Mouse (Mus musculus) myocyte (in vitro differentiated cells): ENCODE results near the gene Rai1.

Experiments
- CEBPB ChIP-seq: IDR thresholded peaks from 2 replicates; pipeline ENCODE4 v1.6.1; 2011; ENCODE audit warnings: mild to moderate bottlenecking, moderate library complexity; ENCODE audit not compliant: poor library complexity, insufficient read depth, severe bottlenecking
- MAX ChIP-seq: IDR thresholded peaks from one replicate; pipeline ENCODE4 v1.6.1; 2011; ENCODE audit warnings: low read depth, mild to moderate bottlenecking, control low read depth
- MYOD1 ChIP-seq, 3 experiments: IDR thresholded peaks; one replicate each; pipeline ENCODE4 v1.6.1; 2011; ENCODE audit warnings: control low read depth in 2 of 3, low read depth in 2 of 3, mild to moderate bottlenecking in 2 of 3, moderate library complexity in 1 of 3; ENCODE audit not compliant: insufficient read length in 2 of 3, control insufficient read depth in 1 of 3
- MYOG ChIP-seq, 3 experiments: IDR thresholded peaks; one replicate each; pipeline ENCODE4 v1.6.1; 2011; ENCODE audit warnings: control low read depth in 2 of 3, low read depth in 2 of 3, mild to moderate bottlenecking in 2 of 3; ENCODE audit not compliant: insufficient read length in 2 of 3, control insufficient read depth in 1 of 3, insufficient read depth in 1 of 3
- POLR2A ChIP-seq: IDR thresholded peaks from one replicate; pipeline ENCODE4 v1.6.1; 2011; ENCODE audit warnings: low read depth, mild to moderate bottlenecking, control low read depth, moderate library complexity; ENCODE audit not compliant: insufficient read length
- TCF12 ChIP-seq: IDR thresholded peaks from one replicate; pipeline ENCODE4 v1.6.1; 2011; ENCODE audit warnings: mild to moderate bottlenecking, control low read depth; ENCODE audit not compliant: poor library complexity, insufficient read depth, severe bottlenecking

DNA sequence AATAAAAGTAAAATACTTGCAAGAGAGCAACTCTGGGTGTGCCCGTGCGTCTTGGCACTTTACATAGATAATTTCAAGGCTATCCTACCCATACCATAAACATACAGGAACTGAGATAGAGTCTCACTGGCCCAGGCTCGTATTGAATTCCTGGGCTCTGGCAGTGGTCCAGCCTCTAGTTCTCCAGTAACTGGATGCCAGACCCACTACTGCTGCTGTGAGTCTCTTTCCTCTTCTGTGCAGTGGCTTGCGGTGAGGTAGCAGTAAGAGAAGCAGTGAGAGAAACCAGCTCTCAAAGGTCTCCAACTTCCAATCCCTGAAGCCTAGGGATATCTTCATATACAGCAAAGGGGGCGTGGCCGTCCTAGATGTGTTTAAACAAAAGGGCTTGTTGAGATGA lies 2.1 kb upstream of the Rai1 start:
- TF ChIP-seq POLR2A (no peak), MAX (no peak), MYOG (IDR thresholded peaks at IDR 0.05; ENCODE audit: control insufficient read depth in 1 of 3, insufficient read depth in 1 of 3, insufficient read length in 2 of 3, low read depth in 2 of 3) (no peak), TCF12 (no peak), MYOD1 (IDR thresholded peaks at IDR 0.05; ENCODE audit: control insufficient read depth in 1 of 3, insufficient read length in 2 of 3, low read depth in 2 of 3) (no peak), CEBPB (no peak)
